Comparison of ENCODE assay signal across 8 mouse cellular contexts in the genomic region with DNA sequence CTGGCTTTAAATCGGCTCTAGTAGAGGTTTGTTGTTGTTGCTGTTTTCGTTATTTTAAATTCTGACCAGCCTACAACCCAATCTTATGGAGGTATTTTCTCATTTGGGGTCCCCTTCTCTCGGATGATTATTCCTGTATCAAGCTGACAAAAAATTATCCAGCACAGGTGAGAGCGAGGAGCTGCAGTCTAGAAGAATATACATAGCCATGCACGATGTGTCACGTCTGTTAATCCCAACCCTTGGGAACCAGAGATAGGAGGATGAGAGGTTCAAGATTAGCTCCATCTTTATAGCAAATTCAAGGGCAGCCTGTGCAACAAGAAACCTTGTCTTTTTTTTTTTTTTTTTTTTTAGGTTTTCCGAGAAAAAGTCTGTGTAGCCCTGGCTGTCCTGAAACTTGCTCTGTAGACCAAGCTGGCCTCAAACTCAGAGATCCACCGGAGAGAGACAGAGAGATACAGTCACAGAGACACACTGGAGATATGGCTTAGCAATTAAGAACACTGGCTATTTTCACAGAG. TPM values are rescaled to one million over a fixed set of nuclear protein-coding genes. Genes with fewer than 3 reads are reported as not detected.
DNase-seq lines count a peak whose midpoint lies in the region; ATAC-seq and TF ChIP-seq lines count a peak whose summit lies in the region.

No protein-coding gene starts in this region.

- H3K9ac ChIP-seq in lung, postnatal 0 days (replicated peaks; ENCODE audit: low read depth) = 0 out of 2 replicates have a peak overlapping the region, but pooled peaks have one; percentile 87
- no peak overlapping the region for H3K9ac ChIP-seq in limb, embryonic 14.5 days (ENCODE audit: low read depth, low read length, severe bottlenecking)
- peak overlapping the region; percentile 96; the same call in 1 of the 2 replicates for H3K9ac ChIP-seq in stomach, embryonic 16.5 days (ENCODE audit: low read length)

- H3K4me2 ChIP-seq in lung, postnatal 0 days (replicated peaks; ENCODE audit: low read depth, low read length) = peak overlapping the region; percentile 54
- H3K4me2 ChIP-seq in limb, embryonic 14.5 days (replicated peaks; ENCODE audit: low read depth, low read length, severe bottlenecking) = peak overlapping the region; percentile 58
- H3K4me2 ChIP-seq in stomach, embryonic 16.5 days (ENCODE audit: low read depth, low read length) = peak overlapping the region; percentile 55

- TF ChIP-seq CTCF in lung, postnatal 0 days (IDR thresholded peaks at IDR 0.05) = no peak

- no peak for TF ChIP-seq EP300 in lung, postnatal 0 days (IDR thresholded peaks at IDR 0.05)

- whole genome bisulfite sequencing in lung, postnatal 0 days = 9% methylated on average over 8 of the region's 8 CpGs
- 11% methylated on average over 8 of the region's 8 CpGs for WGBS in limb, embryonic 14.5 days
- WGBS in stomach, embryonic 16.5 days = 11% methylated on average over 8 of the region's 8 CpGs

- 0 out of 2 replicates have a peak, but pooled peaks have one; percentile 1 for ATAC-seq in cerebellum, adult (ENCODE audit: insufficient number of reproducible peaks, low FRiP score, low TSS enrichment)
- ATAC-seq in lung, postnatal 0 days = no peak
- ATAC-seq in limb, embryonic 14.5 days (ENCODE audit: low FRiP score, low read depth) = no peak
- no peak for ATAC-seq in stomach, embryonic 16.5 days (ENCODE audit: insufficient read depth, low FRiP score)

- no peak overlapping the region; the same call in 1 of the 2 replicates for H3K27ac ChIP-seq in lung, postnatal 0 days (ENCODE audit: low read length)
- no peak overlapping the region for H3K27ac ChIP-seq in limb, embryonic 14.5 days (replicated peaks; ENCODE audit: low read depth, low read length)
- no peak overlapping the region for H3K27ac ChIP-seq in stomach, embryonic 16.5 days (ENCODE audit: low read length)

- H3K27me3 ChIP-seq in lung, postnatal 0 days (replicated peaks; ENCODE audit: insufficient read depth, low read length) = no peaks in the 10 kb centered on the region
- H3K27me3 ChIP-seq in limb, embryonic 14.5 days (ENCODE audit: control insufficient read depth, insufficient read depth, low read length) = no peaks in the 10 kb centered on the region
- H3K27me3 ChIP-seq in stomach, embryonic 16.5 days (ENCODE audit: control insufficient read depth, insufficient read depth, low read length) = no peaks in the 10 kb centered on the region

- TF ChIP-seq POLR2A in limb, embryonic 14.5 days (IDR thresholded peaks at IDR 0.05; ENCODE audit: borderline replicate concordance, extremely low read depth, insufficient read depth, insufficient read length) = no peak

- no peak for DNase-seq in cerebellum, postnatal 4 days (ENCODE audit: low spot score in 2 of 2)
- DNase-seq in lung, postnatal 0 days (ENCODE audit: low spot score) = no peak
- DNase-seq in lung, postnatal 4 days = no peak
- DNase-seq in limb, embryonic 14.5 days (ENCODE audit: low spot score) = no peak
- no peak for DNase-seq in ovary, adult 18-20 months (ENCODE audit: low spot score)
- no peak for DNase-seq in thymus, postnatal 14 days

- no peaks in the 10 kb centered on the region for H3K9me3 ChIP-seq in lung, postnatal 0 days (ENCODE audit: low read length)
- H3K9me3 ChIP-seq in limb, embryonic 14.5 days (ENCODE audit: control insufficient read depth, low read length) = peaks cover 8% of the 10 kb centered on the region
- H3K9me3 ChIP-seq in stomach, embryonic 16.5 days (replicated peaks; ENCODE audit: control insufficient read depth, low read length) = no peaks in the 10 kb centered on the region; the same call in 1 of the 2 replicates

- no peaks in the 10 kb centered on the region for H3K4me1 ChIP-seq in lung, postnatal 0 days (ENCODE audit: insufficient read depth, low read depth, low read length)
- 0 out of 2 replicates have a peak, but pooled peaks cover 3% of the 10 kb centered on the region for H3K4me1 ChIP-seq in limb, embryonic 14.5 days (ENCODE audit: control insufficient read depth, insufficient read depth, low read length)
- peaks cover 6% of the 10 kb centered on the region; the same call in 1 of the 2 replicates for H3K4me1 ChIP-seq in stomach, embryonic 16.5 days (ENCODE audit: control insufficient read depth, insufficient read depth, low read length)

- H3K36me3 ChIP-seq in lung, postnatal 0 days (ENCODE audit: insufficient read depth, low read length) = no peaks in the 10 kb centered on the region; the same call in 1 of the 2 replicates
- H3K36me3 ChIP-seq in limb, embryonic 14.5 days (ENCODE audit: control insufficient read depth, insufficient read depth, low read length) = no peaks in the 10 kb centered on the region
- H3K36me3 ChIP-seq in stomach, embryonic 16.5 days (ENCODE audit: control insufficient read depth, insufficient read depth, low read length) = peaks cover 3% of the 10 kb centered on the region; the same call in 1 of the 2 replicates

- H3K4me3 ChIP-seq in lung, postnatal 0 days (ENCODE audit: low read depth, low read length) = peak overlapping the region; percentile 86
- H3K4me3 ChIP-seq in limb, embryonic 14.5 days (replicated peaks; ENCODE audit: low read length) = peak overlapping the region; percentile 93
- H3K4me3 ChIP-seq in stomach, embryonic 16.5 days (replicated peaks; ENCODE audit: low read length) = peak overlapping the region; percentile 97

RNA-seq across cellular contexts. Expression of gene Armh3, which starts 0.5 kb away (rescaled TPM):
- polyA plus RNA-seq in lung, postnatal 0 days (2015; fragmentation: Nextera tagmentation; extraction: Ambion mirVana) = 8.8 and 9.0 TPM in 2 replicates
- 13.7 and 15.6 TPM in 2 replicates for polyA plus RNA-seq in limb, embryonic 14.5 days (2012; rRNA removed)
- 13.6 and 15.7 TPM in 2 replicates for polyA plus RNA-seq in limb, embryonic 14.5 days (2014; fragmentation: Nextera tagmentation; extraction: Ambion mirVana)
- 15.4 and 17.7 TPM in 2 replicates for polyA plus RNA-seq in stomach, embryonic 16.5 days (2015; fragmentation: Nextera tagmentation; extraction: Ambion mirVana)

RNA-seq across cellular contexts. Expression of gene Hps6, which starts 4.6 kb away (rescaled TPM):
- 8.9 and 9.6 TPM in 2 replicates for polyA plus RNA-seq in lung, postnatal 0 days (2015; fragmentation: Nextera tagmentation; extraction: Ambion mirVana)
- 4.2 and 5.1 TPM in 2 replicates for polyA plus RNA-seq in limb, embryonic 14.5 days (2012; rRNA removed)
- polyA plus RNA-seq in limb, embryonic 14.5 days (2014; fragmentation: Nextera tagmentation; extraction: Ambion mirVana) = 5.6 and 6.0 TPM in 2 replicates
- 8.5 and 9.0 TPM in 2 replicates for polyA plus RNA-seq in stomach, embryonic 16.5 days (2015; fragmentation: Nextera tagmentation; extraction: Ambion mirVana)

RNA-seq across cellular contexts. Expression of gene Pprc1, which starts 45.9 kb away (rescaled TPM):
- polyA plus RNA-seq in lung, postnatal 0 days (2015; fragmentation: Nextera tagmentation; extraction: Ambion mirVana) = 6.0 and 6.9 TPM in 2 replicates
- 61.5 and 76.4 TPM in 2 replicates for polyA plus RNA-seq in limb, embryonic 14.5 days (2012; rRNA removed)
- polyA plus RNA-seq in limb, embryonic 14.5 days (2014; fragmentation: Nextera tagmentation; extraction: Ambion mirVana) = 40.5 and 50.5 TPM in 2 replicates
- polyA plus RNA-seq in stomach, embryonic 16.5 days (2015; fragmentation: Nextera tagmentation; extraction: Ambion mirVana) = 26.2 and 30.3 TPM in 2 replicates

RNA-seq across cellular contexts. Expression of gene Ldb1, which starts 46.3 kb away (rescaled TPM):
- polyA plus RNA-seq in lung, postnatal 0 days (2015; fragmentation: Nextera tagmentation; extraction: Ambion mirVana) = 96.3 and 107 TPM in 2 replicates
- polyA plus RNA-seq in limb, embryonic 14.5 days (2012; rRNA removed) = 412 and 480 TPM in 2 replicates
- polyA plus RNA-seq in limb, embryonic 14.5 days (2014; fragmentation: Nextera tagmentation; extraction: Ambion mirVana) = 93.8 and 108 TPM in 2 replicates
- 37.4 and 41.4 TPM in 2 replicates for polyA plus RNA-seq in stomach, embryonic 16.5 days (2015; fragmentation: Nextera tagmentation; extraction: Ambion mirVana)
